Mouse (Mus musculus): Measurements from ENCODE around the gene Tph1.

GRCm38 (mm10) chr7:46720460-46720859, 48.1 kb upstream of the Tph1 start:
- TF ChIP-seq CTCF (IDR thresholded peaks at IDR 0.05; ENCODE audit: low read depth, low read length), result no peak
- no peak for TF ChIP-seq GATA1 (IDR thresholded peaks at IDR 0.05; ENCODE audit: borderline replicate concordance, low read length)
- TF ChIP-seq GATA2 (IDR thresholded peaks at IDR 0.05; ENCODE audit: borderline replicate concordance, low read depth, low read length), result no peak
- no peak for TF ChIP-seq TAL1 (conservative IDR thresholded peaks at IDR 0.05; ENCODE audit: low read depth, low read length)
- no peak for TF ChIP-seq POLR2AphosphoS5 (IDR thresholded peaks at IDR 0.05; ENCODE audit: insufficient replicate concordance, low read depth, low read length)

Data from G1E (cell line).